Mouse (Mus musculus): Measurements from ENCODE around the gene Igsf8.

GRCm38 (mm10) chr1:172309699-172310398 is 48.4 kb downstream of the Igsf8 start:
- TF ChIP-seq CTCF (IDR thresholded peaks at IDR 0.05; ENCODE audit: low read depth, low read length) (peak; percentile 79), GATA1 (IDR thresholded peaks at IDR 0.05; ENCODE audit: borderline replicate concordance, low read length) (no peak), POLR2AphosphoS5 (IDR thresholded peaks at IDR 0.05; ENCODE audit: insufficient replicate concordance, low read depth, low read length) (no peak), TAL1 (conservative IDR thresholded peaks at IDR 0.05; ENCODE audit: low read depth, low read length) (no peak), GATA2 (IDR thresholded peaks at IDR 0.05; ENCODE audit: borderline replicate concordance, low read depth, low read length) (no peak)

Data from G1E (cell line).